Mouse (Mus musculus): ENCODE measurements around the gene Lgals7.
A peak's percentile ranks its signal among the peaks of the same experiment; 100 is the strongest.
"Not testable (repeated sequence)": the region's sequence is repeated elsewhere in the genome, so short reads cannot be mapped to it uniquely, and the experiment has no call there.

The Lgals7 gene

GRCm38 (mm10) chr7:28877155-28877554 lies 13.5 kb downstream of the Lgals7 start:
- DNase-seq (ENCODE audit: low spot score in 2 of 2): no peak

- DNase-seq (ENCODE audit: low spot score in 2 of 2): no peak
Observed at GRCm38 (mm10) chr7:28877856-28878255, 14.2 kb downstream of the Lgals7 start.

- no peak for DNase-seq (ENCODE audit: low spot score in 2 of 2)
Observed at GRCm38 (mm10) chr7:28879606-28880005, 16.0 kb downstream of the Lgals7 start.

GRCm38 (mm10) chr7:28880554-28880953 lies 16.9 kb downstream of the Lgals7 start:
- DNase-seq (ENCODE audit: low spot score in 2 of 2): no peak

- no peak for DNase-seq (ENCODE audit: low spot score in 2 of 2)
Observed at GRCm38 (mm10) chr7:28881199-28881598, 17.5 kb downstream of the Lgals7 start, which contains the start of gene Capn12. Gene Capn12 (plus strand): TSS chr7:28881422.

GRCm38 (mm10) chr7:28883039-28883438 lies 19.4 kb downstream of the Lgals7 start:
- DNase-seq (ENCODE audit: low spot score in 2 of 2): no peak

- DNase-seq (ENCODE audit: low spot score in 2 of 2): not testable (repeated sequence)
Observed at GRCm38 (mm10) chr7:28883704-28884103, 20.1 kb downstream of the Lgals7 start.

- DNase-seq (ENCODE audit: low spot score in 2 of 2): no peak
Observed at GRCm38 (mm10) chr7:28886486-28886885, 22.8 kb downstream of the Lgals7 start.

GRCm38 (mm10) chr7:28888701-28889161 lies 25.1 kb downstream of the Lgals7 start:
- no peak for DNase-seq (ENCODE audit: low spot score in 2 of 2)

- no peak for DNase-seq (ENCODE audit: low spot score in 2 of 2)
Observed at GRCm38 (mm10) chr7:28892601-28893000, 28.9 kb downstream of the Lgals7 start.

GRCm38 (mm10) chr7:28893643-28894265 lies 30.1 kb downstream of the Lgals7 start:
- no peak for DNase-seq (ENCODE audit: low spot score in 2 of 2)

GRCm38 (mm10) chr7:28894942-28895341 lies 31.3 kb downstream of the Lgals7 start:
- no peak for DNase-seq (ENCODE audit: low spot score in 2 of 2)

- no peak for DNase-seq (ENCODE audit: low spot score in 2 of 2)
Observed at GRCm38 (mm10) chr7:28897661-28898060, 34.0 kb downstream of the Lgals7 start.

GRCm38 (mm10) chr7:28899972-28900371 lies 36.3 kb downstream of the Lgals7 start:
- DNase-seq (ENCODE audit: low spot score in 2 of 2): no peak

GRCm38 (mm10) chr7:28901311-28902125 lies 37.9 kb downstream of the Lgals7 start:
- DNase-seq (ENCODE audit: low spot score in 2 of 2): peak; percentile 64 to 65

- no peak for DNase-seq (ENCODE audit: low spot score in 2 of 2)
Observed at GRCm38 (mm10) chr7:28902180-28902579, 38.5 kb downstream of the Lgals7 start.

GRCm38 (mm10) chr7:28902809-28903208 lies 39.2 kb downstream of the Lgals7 start:
- DNase-seq (ENCODE audit: low spot score in 2 of 2): peak; percentile 63 to 84

GRCm38 (mm10) chr7:28903778-28904177 lies 40.1 kb downstream of the Lgals7 start:
- peak; percentile 72 to 90 for DNase-seq (ENCODE audit: low spot score in 2 of 2)

GRCm38 (mm10) chr7:28907195-28907594 lies 43.5 kb downstream of the Lgals7 start:
- no peak for DNase-seq (ENCODE audit: low spot score in 2 of 2)

GRCm38 (mm10) chr7:28911632-28912031 lies 48.0 kb downstream of the Lgals7 start:
- DNase-seq (ENCODE audit: low spot score in 2 of 2): no peak

GRCm38 (mm10) chr7:28913171-28913570 lies 49.5 kb downstream of the Lgals7 start:
- no peak for DNase-seq (ENCODE audit: low spot score in 2 of 2)
